Mouse (Mus musculus) liver, embryonic 12.5 days (tissue): ENCODE results near the gene T. TPM values are rescaled to one million over a fixed set of nuclear protein-coding genes. Genes with fewer than 3 reads are reported as not detected.
"Not testable (repeated sequence)": the region's sequence is repeated elsewhere in the genome, so short reads cannot be mapped to it uniquely, and the experiment has no call there.

Experiments used
- ATAC-seq: fragments of 200-750 bp; cut with Nextera tagmentation; 2 replicates; pipeline ENCODE4 v1.8.0; 2017; ENCODE audit warnings: moderate number of reproducible peaks, mild to moderate bottlenecking, moderate library complexity
- H3K27ac ChIP-seq: fragments of 300-500 bp; sonication (generic); 2 replicates; pipeline ENCODE4 v1.5.1; 2016; ENCODE audit warnings: mild to moderate bottlenecking
- H3K27me3 ChIP-seq: fragments of 300-500 bp; sonication (generic); replicated peaks from 2 replicates; pipeline ENCODE4 v1.6.1; 2016; ENCODE audit warnings: mild to moderate bottlenecking, moderate library complexity
- H3K36me3 ChIP-seq: fragments of 300-500 bp; sonication (generic); 2 replicates; pipeline ENCODE4 v1.6.1; 2016; ENCODE audit warnings: mild to moderate bottlenecking, moderate library complexity
- H3K4me1 ChIP-seq: fragments of 300-500 bp; sonication (generic); 2 replicates; pipeline ENCODE4 v1.6.1; 2016
- H3K4me2 ChIP-seq: fragments of 300-500 bp; sonication (generic); 2 replicates; pipeline ENCODE4 v1.6.1; 2016; ENCODE audit warnings: mild to moderate bottlenecking, moderate library complexity
- H3K4me3 ChIP-seq: fragments of 300-500 bp; sonication (generic); 2 replicates; pipeline ENCODE4 v1.5.1; 2016; ENCODE audit warnings: mild to moderate bottlenecking, moderate library complexity
- H3K9ac ChIP-seq: fragments of 300-500 bp; sonication (generic); 2 replicates; pipeline ENCODE4 v1.6.1; 2016; ENCODE audit warnings: mild to moderate bottlenecking, moderate library complexity
- H3K9me3 ChIP-seq: fragments of 300-500 bp; sonication (generic); replicated peaks from 2 replicates; pipeline ENCODE4 v1.6.1; 2016; ENCODE audit warnings: mild to moderate bottlenecking, moderate library complexity
- WGBS: fragments of 180-500 bp; shearing (Covaris S2); methylation state at CpG from one replicate; pipeline ENCODE4 v1.1.7; 2016; ENCODE audit not compliant: insufficient replicate concordance; 5-methylcytosine and 5-hydroxymethylcytosine counted together
- polyA plus RNA-seq: library from polyadenylated mRNA; unstranded; fragments of >200 nt; fragmentation: Nextera tagmentation; extraction: Ambion mirVana; gene quantifications from 2 replicates; pipeline ENCODE4 v1.2.1, GENCODE M21; 2016

Gene T
- not detected in 2 replicates for polyA plus RNA-seq

DNA sequence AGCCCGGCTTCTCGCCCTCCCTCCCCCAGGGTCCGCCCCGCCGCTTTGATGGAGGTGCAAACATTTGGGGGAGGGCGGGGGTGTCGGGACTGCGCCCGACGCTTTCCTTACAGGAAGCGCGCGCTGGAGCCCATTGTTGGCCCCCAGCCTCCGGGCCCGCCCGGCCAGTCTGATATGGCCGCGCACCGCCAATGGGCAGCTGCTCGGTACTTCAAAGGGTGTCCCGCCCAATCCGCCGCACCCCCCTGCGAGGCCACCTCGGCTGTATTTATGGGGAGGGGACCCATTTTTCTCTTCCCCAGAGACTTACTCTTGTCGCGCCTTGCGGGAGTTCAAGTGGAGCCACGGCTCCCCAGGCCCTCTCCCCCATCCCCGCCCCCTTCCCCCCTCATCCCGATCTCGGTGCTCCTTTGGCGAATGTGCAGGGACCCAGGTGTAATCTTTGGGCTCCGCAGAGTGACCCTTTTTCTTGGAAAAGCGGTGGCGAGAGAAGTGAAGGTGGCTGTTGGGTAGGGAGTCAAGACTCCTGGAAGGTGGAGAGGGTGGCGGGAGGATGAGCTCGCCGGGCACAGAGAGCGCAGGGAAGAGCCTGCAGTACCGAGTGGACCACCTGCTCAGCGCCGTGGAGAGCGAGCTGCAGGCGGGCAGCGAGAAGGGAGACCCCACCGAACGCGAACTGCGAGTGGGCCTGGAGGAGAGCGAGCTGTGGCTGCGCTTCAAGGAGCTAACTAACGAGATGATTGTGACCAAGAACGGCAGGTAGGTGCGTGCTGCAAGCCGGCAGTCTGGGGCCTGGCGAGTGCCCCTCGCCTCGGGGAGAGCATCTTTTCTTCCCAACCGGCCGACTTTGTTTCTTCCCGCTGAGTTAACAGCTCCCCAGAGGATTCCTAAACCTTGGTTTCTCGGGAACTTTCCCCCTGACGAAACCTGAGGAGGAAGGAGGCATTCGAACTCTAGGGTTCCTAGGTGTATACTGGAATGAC, at the start of gene T:
Gene T (plus strand): TSS at position 446 of the 983 bp plus-strand sequence.
- no peaks in the 10 kb centered on the region for H3K9me3 ChIP-seq
- no peaks in the 10 kb centered on the region for H3K36me3 ChIP-seq
- WGBS = 1% methylated on average over 65 of the region's 65 CpGs
- H3K9ac ChIP-seq = no peak within 1 kb of the TSS
- ATAC-seq = no peak
- H3K4me2 ChIP-seq = peak within 1 kb of the TSS; percentile 38
- H3K27me3 ChIP-seq = peaks cover 99% of the 10 kb centered on the region
- no peak within 1 kb of the TSS for H3K4me3 ChIP-seq
- no peak within 1 kb of the TSS for H3K27ac ChIP-seq
- 0 out of 2 replicates have a peak, but pooled peaks cover 4% of the 10 kb centered on the region for H3K4me1 ChIP-seq

DNA sequence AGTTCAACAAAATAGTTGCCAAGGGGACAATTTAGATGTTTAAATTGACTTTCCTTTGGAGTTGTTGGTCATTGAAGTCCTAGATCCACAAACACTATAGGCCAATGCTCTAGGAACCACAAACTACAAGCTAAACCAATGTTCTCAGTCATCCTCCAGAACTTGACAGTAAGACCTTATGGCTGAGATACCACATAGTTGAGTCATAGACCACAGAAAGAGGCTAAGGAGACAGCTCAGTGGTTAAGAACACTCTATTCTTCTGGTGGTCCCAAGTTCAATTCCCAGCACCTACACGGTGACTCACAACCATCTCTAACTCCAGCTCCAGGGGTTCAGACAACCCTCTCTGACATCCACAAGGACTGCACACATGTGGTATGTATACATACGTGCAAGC, 48.8 kb upstream of the T start:
- peaks cover 41% of the 10 kb centered on the region for H3K27me3 ChIP-seq
- no peaks in the 10 kb centered on the region for H3K9me3 ChIP-seq
- H3K4me1 ChIP-seq = no peaks in the 10 kb centered on the region
- no peak overlapping the region for H3K4me3 ChIP-seq
- no peak overlapping the region for H3K4me2 ChIP-seq
- H3K36me3 ChIP-seq = no peaks in the 10 kb centered on the region
- WGBS = 75% methylated on average over 2 of the region's 2 CpGs
- no peak overlapping the region for H3K27ac ChIP-seq
- no peak overlapping the region for H3K9ac ChIP-seq
- ATAC-seq = no peak

DNA sequence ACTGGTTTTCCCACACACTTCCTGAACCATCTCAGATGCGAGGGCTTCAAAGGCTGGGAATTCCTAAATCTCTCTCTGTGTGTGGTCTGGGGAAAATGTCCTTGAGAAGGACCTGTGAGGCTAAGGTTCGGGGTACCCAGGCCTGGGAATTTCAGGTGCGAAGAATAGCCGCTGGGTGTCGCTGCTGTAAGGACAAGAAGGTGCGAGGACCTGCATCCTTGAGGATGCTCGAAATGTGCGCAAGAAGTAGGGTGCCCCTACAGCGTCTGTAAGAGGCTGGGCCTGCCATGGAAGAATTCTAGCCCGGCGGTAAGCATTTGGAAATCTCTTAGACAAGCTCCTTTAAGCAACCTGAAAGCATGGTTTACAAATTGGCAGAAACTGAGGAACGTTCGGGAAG, 45.8 kb upstream of the T start:
- Histone ChIP-seq H3K4me3 (no peak overlapping the region), H3K4me2 (no peak overlapping the region), H3K9me3 (no peaks in the 10 kb centered on the region), H3K36me3 (no peaks in the 10 kb centered on the region), H3K27ac (no peak overlapping the region), H3K4me1 (no peaks in the 10 kb centered on the region), H3K9ac (no peak overlapping the region), H3K27me3 (peaks cover 57% of the 10 kb centered on the region)
- WGBS = 4% methylated on average over 13 of the region's 13 CpGs
- no peak for ATAC-seq

DNA sequence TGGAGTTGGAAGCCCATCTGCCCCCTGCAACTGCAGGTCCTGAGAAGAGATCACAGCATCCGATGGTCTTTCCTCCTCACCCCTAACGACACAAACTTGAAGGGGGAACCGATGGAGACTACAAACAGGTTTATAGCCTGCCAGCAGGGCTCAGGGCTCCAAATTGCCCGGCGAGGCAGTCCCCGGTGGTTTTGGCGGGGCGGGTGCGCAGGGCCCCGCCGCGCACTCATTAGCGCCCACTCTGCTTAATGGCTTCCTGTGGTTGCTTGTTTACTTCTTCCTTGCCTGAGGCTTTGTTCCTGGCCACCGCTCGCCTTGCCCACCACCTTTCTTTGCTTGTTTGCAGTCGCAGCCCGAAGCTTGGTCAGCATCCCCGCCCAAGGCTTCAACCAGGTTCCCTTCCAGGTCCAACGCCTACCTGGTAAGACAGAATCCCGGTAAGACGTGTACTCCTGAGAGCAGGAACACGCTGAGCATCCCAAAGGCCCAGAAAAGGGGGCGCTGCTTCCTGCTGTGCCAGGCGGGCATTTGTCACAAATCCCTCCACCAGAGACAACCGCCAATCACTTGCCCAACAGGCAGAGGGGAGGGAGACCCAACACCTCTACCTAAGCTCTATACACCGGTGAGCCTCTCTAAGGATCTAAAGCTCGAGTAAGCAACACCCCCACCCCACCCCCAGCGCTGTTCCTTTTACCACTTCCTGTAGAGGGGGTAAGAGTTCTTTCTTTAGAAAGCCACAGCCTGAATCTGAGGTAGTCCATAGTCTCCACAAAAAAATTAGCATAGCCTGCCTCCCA, 45.0 kb upstream of the T start:
- Histone ChIP-seq H3K4me1 (no peaks in the 10 kb centered on the region), H3K36me3 (no peaks in the 10 kb centered on the region), H3K4me3 (no peak overlapping the region), H3K27ac (no peak overlapping the region), H3K9me3 (no peaks in the 10 kb centered on the region), H3K27me3 (peaks cover 57% of the 10 kb centered on the region), H3K9ac (no peak overlapping the region), H3K4me2 (no peak overlapping the region)
- ATAC-seq = no peak
- WGBS = 1% methylated on average over 28 of the region's 28 CpGs

DNA sequence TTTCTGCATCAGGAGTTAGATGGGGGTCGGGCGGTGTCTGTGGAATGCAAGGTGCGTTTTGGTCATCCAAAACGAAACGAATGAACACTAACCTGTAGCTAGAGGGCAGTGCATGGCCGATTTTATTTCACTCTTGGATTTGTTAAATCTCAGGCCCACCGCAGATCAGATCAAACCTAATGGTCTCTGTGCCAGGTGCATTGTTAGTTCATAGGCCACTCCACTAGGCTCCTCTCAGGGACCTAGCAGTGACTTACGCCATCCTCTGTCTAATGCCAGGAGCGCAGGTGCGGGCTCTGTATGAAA, 44.5 kb upstream of the T start:
- no peak overlapping the region for H3K9ac ChIP-seq
- H3K9me3 ChIP-seq = no peaks in the 10 kb centered on the region
- 9% methylated on average over 10 of the region's 10 CpGs for WGBS
- no peaks in the 10 kb centered on the region for H3K36me3 ChIP-seq
- no peak for ATAC-seq
- H3K4me1 ChIP-seq = no peaks in the 10 kb centered on the region
- no peak overlapping the region for H3K27ac ChIP-seq
- H3K4me2 ChIP-seq = no peak overlapping the region
- no peak overlapping the region for H3K4me3 ChIP-seq
- H3K27me3 ChIP-seq = peaks cover 57% of the 10 kb centered on the region

DNA sequence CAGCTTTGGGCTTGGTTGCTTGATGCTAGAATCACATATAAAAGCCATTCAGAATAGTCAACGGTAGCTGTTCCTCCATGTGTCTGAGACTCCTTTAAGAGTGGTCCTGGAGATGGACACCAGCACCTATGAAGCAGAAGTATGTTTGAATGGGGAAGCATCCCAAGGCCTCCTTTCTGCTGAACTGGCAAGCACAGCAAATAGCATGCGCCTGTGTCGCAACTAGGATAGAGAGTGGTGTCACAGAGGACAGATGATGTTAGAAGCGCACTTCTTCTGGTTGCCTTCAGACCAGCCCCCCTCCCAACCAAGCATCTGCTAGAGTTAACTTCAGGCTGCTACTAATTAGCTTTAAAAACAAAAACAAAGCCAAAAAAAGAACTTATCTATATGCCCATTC, 43.7 kb upstream of the T start:
- Histone ChIP-seq H3K27ac (no peak overlapping the region), H3K4me1 (no peaks in the 10 kb centered on the region), H3K9me3 (no peaks in the 10 kb centered on the region), H3K4me3 (no peak overlapping the region), H3K9ac (no peak overlapping the region), H3K27me3 (peaks cover 57% of the 10 kb centered on the region), H3K4me2 (no peak overlapping the region), H3K36me3 (no peaks in the 10 kb centered on the region)
- ATAC-seq = no peak
- 36% methylated on average over 4 of the region's 4 CpGs for WGBS

DNA sequence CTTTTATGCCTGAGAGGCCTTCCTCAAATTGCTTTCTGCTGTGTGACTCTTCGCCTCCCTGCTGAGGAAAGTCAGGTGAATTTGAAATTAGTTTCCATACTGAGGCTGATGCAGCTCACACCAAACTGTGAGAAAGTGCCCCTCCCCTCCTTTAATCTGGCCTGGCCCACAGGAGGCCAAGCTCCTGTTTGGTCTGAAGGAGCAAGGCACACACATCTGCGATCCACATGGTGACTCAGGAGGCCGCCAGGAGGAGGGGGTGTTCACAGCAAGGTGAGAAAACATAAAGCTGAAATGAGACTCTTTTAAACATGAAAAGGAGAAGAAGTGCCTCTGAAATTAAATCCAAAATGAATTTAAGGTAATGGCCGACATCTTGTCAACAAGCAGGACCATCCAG, 37.9 kb upstream of the T start:
- peaks cover 16% of the 10 kb centered on the region for H3K27me3 ChIP-seq
- H3K4me2 ChIP-seq = no peak overlapping the region
- no peak overlapping the region for H3K9ac ChIP-seq
- no peaks in the 10 kb centered on the region for H3K9me3 ChIP-seq
- H3K4me1 ChIP-seq = 0 out of 2 replicates have a peak, but pooled peaks cover 3% of the 10 kb centered on the region
- H3K4me3 ChIP-seq = no peak overlapping the region
- H3K36me3 ChIP-seq = no peaks in the 10 kb centered on the region
- WGBS = 61% methylated on average over 4 of the region's 4 CpGs
- no peak for ATAC-seq
- H3K27ac ChIP-seq = no peak overlapping the region

DNA sequence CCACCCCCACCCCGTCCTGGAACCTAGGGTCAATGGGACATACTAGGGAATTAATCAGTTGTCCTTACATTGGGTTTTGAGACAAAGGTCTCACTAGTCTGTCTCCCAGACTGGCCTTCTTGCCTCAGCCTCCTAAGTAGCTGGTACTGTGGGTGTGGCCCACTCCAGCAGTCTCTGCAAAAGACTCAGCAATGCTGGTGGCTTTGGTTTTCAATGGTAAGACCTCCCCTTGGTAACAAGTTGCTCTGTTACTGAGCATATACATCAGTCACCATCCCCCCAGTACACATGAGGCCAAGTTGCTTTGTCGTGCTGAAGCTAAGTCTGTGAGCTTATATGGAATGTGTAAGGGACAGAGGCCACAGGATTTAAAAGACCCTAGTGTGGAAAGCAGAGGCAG, 36.3 kb upstream of the T start:
- Histone ChIP-seq H3K4me2 (no peak overlapping the region), H3K9ac (no peak overlapping the region), H3K4me3 (no peak overlapping the region), H3K4me1 (0 out of 2 replicates have a peak, but pooled peaks cover 3% of the 10 kb centered on the region), H3K36me3 (no peaks in the 10 kb centered on the region), H3K9me3 (no peaks in the 10 kb centered on the region), H3K27ac (no peak overlapping the region), H3K27me3 (peaks cover 8% of the 10 kb centered on the region)
- no peak for ATAC-seq
- WGBS = 55% methylated on average over 2 of the region's 2 CpGs

DNA sequence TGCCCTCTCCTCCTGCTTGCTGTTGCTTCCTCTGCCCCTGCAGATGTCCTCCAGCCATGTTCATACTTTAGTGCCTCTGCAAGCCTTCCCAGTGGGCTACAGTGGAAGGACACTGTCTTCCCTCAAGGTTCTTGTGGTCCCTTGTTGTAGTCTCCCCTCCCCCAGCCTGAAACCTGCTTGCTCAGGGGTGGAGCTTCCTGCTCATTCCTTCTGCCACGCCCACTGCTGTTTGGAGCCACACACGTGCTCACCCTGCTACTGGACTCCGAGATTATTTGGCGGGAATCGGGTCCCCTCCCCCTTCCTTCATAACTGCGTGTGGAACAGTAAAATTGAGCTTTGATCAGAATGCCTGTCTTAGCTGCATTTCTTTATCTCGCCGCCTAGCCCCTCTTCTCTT, 30.3 kb upstream of the T start:
- H3K4me1 ChIP-seq = peaks cover 14% of the 10 kb centered on the region
- H3K27me3 ChIP-seq, H3K4me3 ChIP-seq, ATAC-seq, H3K27ac ChIP-seq, H3K36me3 ChIP-seq, H3K4me2 ChIP-seq, H3K9ac ChIP-seq, H3K9me3 ChIP-seq: not testable (repeated sequence)
- 36% methylated on average over 8 of the region's 8 CpGs for WGBS

DNA sequence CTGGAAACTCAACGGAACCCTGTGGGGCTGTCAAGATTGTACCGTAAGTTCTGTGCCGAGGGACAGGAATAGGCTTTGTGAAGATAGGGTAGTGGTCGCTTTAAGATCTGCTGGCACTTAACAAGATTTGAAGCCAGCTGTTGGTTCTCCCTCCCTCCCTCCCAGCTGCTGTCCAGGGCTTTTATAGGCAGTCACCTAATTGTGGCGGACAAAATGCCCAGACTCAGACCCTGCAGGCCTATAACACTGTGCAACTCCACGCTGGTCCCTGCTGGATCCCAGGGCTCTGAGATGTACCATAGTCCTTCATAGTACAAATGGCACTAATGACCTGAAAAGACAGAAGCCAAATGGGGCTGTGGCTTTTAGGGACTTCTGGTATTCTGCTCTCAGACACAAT, 27.9 kb upstream of the T start:
- WGBS = 36% methylated on average over 6 of the region's 6 CpGs
- Histone ChIP-seq H3K27ac (no peak overlapping the region), H3K9ac (no peak overlapping the region), H3K27me3 (no peaks in the 10 kb centered on the region), H3K4me3 (no peak overlapping the region), H3K9me3 (no peaks in the 10 kb centered on the region), H3K4me2 (no peak overlapping the region), H3K4me1 (peaks cover 33% of the 10 kb centered on the region), H3K36me3 (no peaks in the 10 kb centered on the region)
- ATAC-seq = no peak

DNA sequence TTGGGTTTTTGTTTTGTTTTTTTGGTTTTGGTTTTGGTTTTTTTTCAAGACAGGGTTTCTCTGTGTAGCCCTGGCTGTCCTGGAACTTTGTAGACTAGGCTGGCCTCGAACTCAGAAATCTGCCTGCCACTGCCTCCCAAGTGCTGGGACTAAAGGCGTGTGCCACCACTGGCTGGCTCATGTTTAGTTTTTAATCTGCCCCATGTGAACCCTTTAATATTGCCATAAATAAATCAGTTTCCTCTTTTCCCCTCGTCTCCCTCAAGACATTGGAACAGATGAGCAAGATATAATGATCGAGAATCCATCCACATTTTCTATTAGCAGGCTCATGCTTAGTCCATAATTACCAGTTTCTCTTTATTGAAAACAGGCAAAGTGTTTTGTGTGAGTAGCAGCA, 26.2 kb upstream of the T start:
- H3K4me2 ChIP-seq, H3K4me3 ChIP-seq: not testable (repeated sequence)
- 52% methylated on average over 4 of the region's 4 CpGs for WGBS

DNA sequence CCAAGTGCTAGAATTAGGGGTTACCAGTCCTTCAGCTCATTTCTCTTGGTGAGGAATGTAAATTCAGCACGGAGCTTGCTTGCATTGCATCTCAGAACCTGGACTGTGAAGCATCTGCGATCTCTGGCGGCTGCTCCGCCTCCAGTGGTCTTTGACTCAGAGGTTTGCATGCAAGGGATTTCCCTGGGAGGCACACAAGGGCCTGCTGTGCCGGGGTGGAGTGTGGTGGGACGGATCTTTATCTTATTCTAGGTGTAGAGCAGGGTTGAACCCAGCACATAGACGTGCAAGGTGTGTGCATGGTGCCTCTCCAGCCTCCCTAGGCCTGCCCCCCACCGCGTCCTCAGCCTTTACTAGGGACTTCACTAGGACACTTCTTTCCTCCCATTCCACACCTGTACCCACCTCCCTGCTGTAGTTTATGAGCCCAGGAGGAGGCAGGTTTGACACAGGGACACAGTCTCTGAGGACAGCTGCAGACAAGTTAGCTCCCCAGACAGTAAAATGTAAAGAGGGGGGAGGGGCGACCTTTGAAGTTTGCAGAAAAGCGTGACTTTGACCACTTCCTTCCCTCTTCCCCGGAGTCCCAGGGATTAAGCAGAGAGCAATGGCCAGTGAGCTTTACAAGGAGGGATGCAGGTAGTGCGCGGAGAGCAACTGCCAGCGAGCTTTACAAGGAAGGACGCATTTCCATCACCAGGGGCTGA, 25.5 kb upstream of the T start:
- Histone ChIP-seq H3K9me3 (no peaks in the 10 kb centered on the region), H3K27ac (no peak overlapping the region), H3K9ac (no peak overlapping the region; the same call in 1 of the 2 replicates), H3K4me3 (no peak overlapping the region), H3K36me3 (no peaks in the 10 kb centered on the region), H3K27me3 (no peaks in the 10 kb centered on the region), H3K4me1 (peaks cover 32% of the 10 kb centered on the region), H3K4me2 (peak overlapping the region; percentile 34)
- ATAC-seq = peak; percentile 13; the same call in 1 of the 2 replicates
- WGBS = 6% methylated on average over 16 of the region's 16 CpGs

More for the DNA sequence above, 26.2 kb upstream of the T start:
- peaks cover 33% of the 10 kb centered on the region for H3K4me1 ChIP-seq
- H3K9me3 ChIP-seq, H3K27ac ChIP-seq, ATAC-seq, H3K9ac ChIP-seq, H3K36me3 ChIP-seq, H3K27me3 ChIP-seq: not testable (repeated sequence)
